Mouse (Mus musculus): ENCODE results near the gene Tgm6.

The Tgm6 gene

GRCm38 (mm10) chr2:130178706-130179506 is 66.7 kb downstream of the Tgm6 start, which contains the start of gene Snrpb:
Gene Snrpb (minus strand): TSS chr2:130179403.
- DNase-seq (ENCODE audit: low spot score in 2 of 2): peak; percentile 86 to 91

- no peak for DNase-seq (ENCODE audit: low spot score in 2 of 2)
These were observed 67.3 kb downstream of the Tgm6 start for GRCm38 (mm10) chr2:130179507-130180019.

GRCm38 (mm10) chr2:130188391-130188790 is 76.2 kb downstream of the Tgm6 start:
- DNase-seq (ENCODE audit: low spot score in 2 of 2): no peak

- DNase-seq (ENCODE audit: low spot score in 2 of 2): no peak
These were observed 82.7 kb downstream of the Tgm6 start, which contains the start of gene Tmc2 for GRCm38 (mm10) chr2:130194894-130195293. Gene Tmc2 (plus strand): TSS chr2:130195194.

GRCm38 (mm10) chr2:130200961-130201360 is 88.7 kb downstream of the Tgm6 start:
- no peak for DNase-seq (ENCODE audit: low spot score in 2 of 2)
